Mouse (Mus musculus) liver, postnatal 0 days (tissue): ENCODE results near the gene Gys1.

Experiments
- CTCF ChIP-seq: sonication (generic); IDR thresholded peaks from 2 replicates; pipeline ENCODE4 v1.5.1; 2016; ENCODE audit warnings: antibody characterized with exemption, low read depth
- EP300 ChIP-seq: IDR thresholded peaks from 2 replicates; pipeline ENCODE4 v1.6.1; 2016; ENCODE audit warnings: antibody characterized with exemption, low read depth, mild to moderate bottlenecking

DNA sequence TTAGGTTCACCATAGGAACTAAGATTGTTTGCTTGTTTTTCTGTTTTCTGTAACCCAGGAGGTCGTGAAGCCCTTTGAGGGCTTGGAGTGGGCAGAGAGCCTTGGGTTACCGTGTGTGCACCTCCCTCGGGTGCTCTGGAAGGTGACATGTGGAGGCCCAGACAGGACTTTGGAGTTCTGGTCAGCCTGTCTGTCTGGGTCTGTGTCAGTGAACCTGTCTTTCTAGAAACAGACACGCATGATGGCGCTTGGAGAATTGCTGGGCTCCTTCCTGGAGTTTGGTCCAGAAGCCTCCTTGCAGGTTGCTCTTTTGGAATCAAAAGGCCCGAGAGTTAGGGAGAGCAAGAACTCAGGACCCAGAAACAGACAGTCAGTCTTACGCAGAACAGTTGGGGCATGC is 25.7 kb downstream of the Gys1 start:
- TF ChIP-seq CTCF, result no peak
- no peak for TF ChIP-seq EP300
